Mouse (Mus musculus) left cerebral cortex, adult 2 months (tissue): ENCODE measurements at regions not wholly inside any gene's neighbourhood (a gene's known extent, or its start where the extent isn't known, plus 50 kb on each side); places are given as distances from the start of the nearest gene placed in this dataset.
"Not testable (repeated sequence)": the region's sequence is repeated elsewhere in the genome, so short reads cannot be mapped to it uniquely, and the experiment has no call there.

Experiments
- DNase-seq, 2 experiments: peaks; one replicate each; pipeline ENCODE4 v3.0.0; 2021 to 2022; ENCODE audit warnings: low spot score in 2 of 2, mixed read lengths in 1 of 2; ENCODE audit errors: extremely low spot score in 1 of 2
- H3K27ac ChIP-seq: fragments of 200-600 bp; 2 replicates; pipeline ENCODE4 v1.8.1; 2022
- H3K4me3 ChIP-seq: fragments of 200-600 bp; 2 replicates; pipeline ENCODE4 v1.8.1; 2022
- CTCF ChIP-seq: fragments of 200-600 bp; IDR thresholded peaks from 2 replicates; pipeline ENCODE4 v1.8.1; 2022; ENCODE audit warnings: antibody characterized with exemption, mild to moderate bottlenecking, moderate library complexity
- intact Hi-C: fragments of 180-260 bp; cut with DNase I; formaldehyde crosslinking; loops from one replicate; pipeline ENCODE4 v1.15.1; 2025

- no peak overlapping the region for H3K4me3 ChIP-seq
- H3K27ac ChIP-seq, result no peak overlapping the region
- intact Hi-C loops, result no loop called here
- DNase-seq, result no peak
- TF ChIP-seq CTCF, result no peak
Measured at GRCm38 (mm10) chr3:129416337-129416736, 83.8 kb upstream of the Enpep start.

DNA sequence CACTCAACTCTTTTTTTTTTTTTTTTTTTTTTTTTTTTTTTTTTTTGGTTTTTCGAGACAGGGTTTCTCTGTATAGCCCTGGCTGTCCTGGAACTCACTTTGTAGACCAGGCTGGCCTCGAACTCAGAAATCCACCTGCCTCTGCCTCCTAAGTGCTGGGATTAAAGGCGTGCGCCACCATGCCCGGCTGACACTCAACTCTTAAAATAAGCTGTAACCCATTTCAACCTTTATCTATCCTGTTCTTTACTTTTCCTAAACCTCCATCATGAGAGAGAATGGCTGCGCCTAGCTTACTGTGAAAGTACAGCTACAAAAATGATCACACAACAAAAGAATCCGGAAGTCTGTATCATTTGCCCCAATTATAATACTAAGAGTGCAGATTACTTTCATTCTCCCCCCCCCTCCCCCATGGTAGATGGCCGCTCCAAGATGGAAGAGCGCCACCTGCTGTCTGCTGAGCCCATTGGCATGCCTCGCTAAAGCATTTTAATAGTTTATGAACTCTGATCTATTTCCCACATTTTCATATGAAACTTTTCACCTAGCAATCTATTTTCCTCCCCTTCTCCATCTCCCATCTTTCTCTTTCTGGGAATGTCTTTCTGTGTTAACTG lies 89.2 kb upstream of the Enpep start:
- intact Hi-C loops, result loop anchor here (1.0 to 10.0 kb wide), 3 partner anchors 113 to 1077 kb away; no protein-coding TSS in a partner anchor
- peak in 1 of 2 experiments; percentile 17 for DNase-seq
- TF ChIP-seq CTCF, result peak; percentile 76
- not testable (repeated sequence) for H3K27ac ChIP-seq, H3K4me3 ChIP-seq

DNA sequence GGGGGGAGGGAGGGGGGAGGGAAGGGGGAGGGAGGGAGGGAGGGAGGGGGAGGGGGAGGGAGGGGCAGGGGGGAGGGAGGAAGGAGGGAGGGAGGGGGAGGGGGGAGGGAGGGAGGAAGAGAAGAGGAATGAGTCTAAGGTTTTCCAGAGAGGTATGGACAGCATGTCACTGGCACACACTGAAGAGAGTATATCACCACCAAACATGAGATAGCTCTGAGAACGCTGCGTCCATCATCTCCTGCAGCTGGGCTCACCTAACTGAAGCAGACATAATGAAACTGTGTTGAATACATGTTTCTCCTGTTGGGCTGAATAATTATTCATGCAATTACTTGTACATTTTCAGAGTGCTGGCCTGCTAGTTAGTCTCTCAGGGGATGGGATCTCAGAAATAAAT lies 96.2 kb upstream of the Enpep start:
- intact Hi-C loops, result loop anchor here (10.0 kb wide), 1 partner anchor 1084 kb away; no protein-coding TSS in a partner anchor
- DNase-seq, result no peak
- no peak overlapping the region for H3K4me3 ChIP-seq
- no peak for TF ChIP-seq CTCF
- H3K27ac ChIP-seq, result no peak overlapping the region

GRCm38 (mm10) chr3:129429161-129430111 lies 96.9 kb upstream of the Enpep start:
- H3K4me3 ChIP-seq, result no peak overlapping the region
- DNase-seq, result no peak
- intact Hi-C loops, result loop anchor here (10.0 kb wide), 1 partner anchor 1085 kb away; no protein-coding TSS in a partner anchor
- H3K27ac ChIP-seq, result no peak overlapping the region
- no peak; the same call in none of the 2 replicates for TF ChIP-seq CTCF

DNA sequence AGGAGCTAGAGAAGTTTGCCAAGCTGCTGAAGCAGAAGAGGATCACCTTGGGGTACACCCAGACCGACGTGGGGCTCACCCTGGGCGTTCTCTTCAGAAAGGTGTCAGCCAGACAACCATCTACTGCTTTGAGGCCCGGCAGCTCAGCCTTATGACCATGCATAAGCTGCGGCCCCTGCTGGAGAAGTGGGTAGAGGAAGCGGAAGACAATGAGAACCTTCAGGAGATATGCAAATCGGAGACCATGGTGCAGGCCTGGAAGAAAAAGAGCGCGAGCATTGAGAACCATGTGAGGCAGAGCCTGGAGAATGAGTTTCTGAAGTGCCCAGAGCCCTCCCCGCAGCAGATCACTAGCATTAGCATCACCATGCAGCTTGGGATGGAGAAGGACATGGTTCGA lies 98.1 kb upstream of the Elovl6 start:
- no peak for DNase-seq
- H3K27ac ChIP-seq, result no peak overlapping the region
- H3K4me3 ChIP-seq, result no peak overlapping the region
- TF ChIP-seq CTCF, result no peak
- intact Hi-C loops, result no loop called here

DNA sequence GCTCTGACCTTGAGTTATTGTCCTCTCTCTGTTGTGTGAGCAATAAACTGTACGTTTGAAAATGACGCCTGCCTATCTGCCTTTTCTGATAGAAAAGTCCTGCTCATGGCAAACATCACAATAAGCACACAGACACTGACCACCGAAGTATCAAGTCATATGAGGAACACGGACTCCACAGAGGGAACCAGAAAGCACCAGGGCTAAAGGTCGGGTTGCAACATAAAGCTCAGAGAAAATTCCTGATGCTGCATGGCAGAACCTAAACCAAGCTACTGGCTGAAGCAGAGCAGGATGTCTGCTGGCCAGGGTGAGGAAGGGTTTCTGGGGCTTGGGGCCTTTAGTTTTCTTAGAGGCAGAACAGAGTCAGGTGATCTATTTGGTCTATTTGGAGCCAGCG lies 94.5 kb upstream of the Elovl6 start:
- Histone ChIP-seq H3K4me3 (no peak overlapping the region), H3K27ac (no peak overlapping the region)
- DNase-seq, result no peak
- intact Hi-C loops, result no loop called here
- no peak for TF ChIP-seq CTCF

DNA sequence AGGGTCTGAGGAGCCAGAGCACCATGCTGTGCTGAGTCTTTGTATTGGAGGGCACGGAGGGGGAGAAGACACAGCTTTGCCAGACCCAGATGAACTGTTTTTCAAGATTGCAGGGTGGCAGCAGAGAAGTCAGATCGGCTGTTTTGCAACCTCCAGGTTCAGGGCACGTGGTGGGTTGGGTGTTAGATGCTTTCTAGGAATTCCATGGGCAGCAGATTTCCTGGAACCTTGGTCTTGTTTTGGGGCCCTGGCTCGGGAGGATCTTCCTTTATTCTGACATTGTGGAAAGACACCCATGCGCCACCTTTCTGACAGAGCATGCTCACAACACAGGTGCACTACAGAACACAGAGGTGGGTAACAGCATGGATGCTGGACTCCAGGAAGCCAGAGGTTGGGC lies 89.4 kb upstream of the Elovl6 start:
- intact Hi-C loops, result no loop called here
- no peak overlapping the region for H3K27ac ChIP-seq
- TF ChIP-seq CTCF, result no peak
- DNase-seq, result no peak
- H3K4me3 ChIP-seq, result no peak overlapping the region

GRCm38 (mm10) chr3:129444221-129444620 lies 87.9 kb upstream of the Elovl6 start:
- no peak for TF ChIP-seq CTCF

GRCm38 (mm10) chr3:129445961-129446360 lies 86.2 kb upstream of the Elovl6 start:
- no peak for TF ChIP-seq CTCF
- H3K4me3 ChIP-seq, result no peak overlapping the region
- no peak for DNase-seq
- no peak overlapping the region for H3K27ac ChIP-seq
- intact Hi-C loops, result no loop called here

More at GRCm38 (mm10) chr3:129444221-129444620, 87.9 kb upstream of the Elovl6 start:
- Histone ChIP-seq H3K27ac (no peak overlapping the region), H3K4me3 (no peak overlapping the region)
- intact Hi-C loops, result no loop called here
- no peak for DNase-seq

DNA sequence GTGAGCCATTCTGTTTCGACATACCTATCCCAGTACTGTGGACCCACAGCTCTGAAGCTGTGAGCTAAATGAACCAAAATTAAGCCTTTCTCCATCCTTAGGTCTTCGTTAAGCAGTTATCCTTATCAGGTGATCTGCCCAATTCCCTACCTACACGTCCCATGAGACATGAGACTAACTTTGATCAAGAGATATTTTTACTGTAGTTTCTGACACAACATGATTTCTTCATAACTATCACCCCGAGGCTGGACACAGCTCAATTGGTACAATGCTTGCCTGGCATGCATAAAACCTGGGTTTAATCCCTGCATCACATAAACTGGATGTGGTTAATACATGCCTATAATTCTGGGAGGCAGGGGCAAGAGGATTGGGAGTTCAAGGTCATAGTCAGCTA lies 82.2 kb upstream of the Elovl6 start:
- TF ChIP-seq CTCF, result no peak
- intact Hi-C loops, result no loop called here
- H3K27ac ChIP-seq, result no peak overlapping the region
- no peak overlapping the region for H3K4me3 ChIP-seq
- DNase-seq, result no peak

DNA sequence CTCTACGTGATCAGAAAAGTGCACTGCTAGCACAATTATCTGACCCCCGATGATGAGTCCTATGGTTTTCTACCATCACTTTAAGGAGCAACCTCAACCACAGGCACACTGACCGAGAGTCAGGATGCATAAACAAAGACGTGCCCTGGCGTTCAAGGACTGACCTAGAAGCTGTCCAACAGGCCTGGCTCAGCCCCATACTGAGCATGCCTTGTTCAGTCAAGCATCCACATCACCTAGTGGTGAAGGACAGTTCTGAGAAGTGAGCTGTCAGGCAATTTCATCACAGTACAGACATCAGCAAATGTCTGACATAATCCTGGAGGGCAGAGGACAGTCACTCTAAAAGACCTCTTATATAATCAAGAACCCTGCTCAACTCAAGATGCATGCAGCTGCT lies 81.5 kb upstream of the Elovl6 start:
- intact Hi-C loops, result no loop called here
- H3K27ac ChIP-seq, result no peak overlapping the region
- no peak overlapping the region for H3K4me3 ChIP-seq
- no peak for DNase-seq
- no peak for TF ChIP-seq CTCF

- no peak for TF ChIP-seq CTCF
- intact Hi-C loops, result no loop called here
- DNase-seq, result no peak
- Histone ChIP-seq H3K27ac (no peak overlapping the region), H3K4me3 (no peak overlapping the region)
Measured at GRCm38 (mm10) chr3:129470088-129470487, 62.1 kb upstream of the Elovl6 start.
